Mouse (Mus musculus) spleen, postnatal 14 days (tissue): ENCODE data around the gene Ccdc6.

Experiments
- DNase-seq, 2 experiments: peaks; one replicate each; pipeline ENCODE4 v3.0.0; 2021 to 2022; ENCODE audit warnings: low spot score in 2 of 2

The Ccdc6 gene

DNA sequence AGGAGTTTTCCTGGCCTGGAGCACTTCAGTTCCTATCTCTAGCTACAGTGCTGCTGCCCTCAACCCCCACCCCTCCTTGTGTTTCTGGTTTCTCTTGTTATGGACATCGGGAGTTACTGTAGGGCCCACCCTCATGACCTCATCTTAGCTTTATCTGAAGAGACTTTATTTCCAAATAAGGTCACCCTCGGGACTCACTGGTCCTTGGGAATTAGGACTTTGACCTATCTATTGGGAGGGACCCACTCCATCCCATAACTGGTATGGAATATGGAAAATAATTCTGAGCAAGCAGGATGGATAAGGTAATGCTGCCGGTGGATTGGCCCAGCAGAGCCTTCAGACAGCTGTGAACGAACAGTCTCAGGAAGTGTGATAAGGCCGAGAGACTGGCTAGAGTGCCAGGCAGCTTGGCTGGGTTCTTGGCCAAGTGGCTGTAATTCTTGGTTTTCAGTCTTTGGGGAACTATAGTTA, 35.2 kb downstream of the Ccdc6 start:
- DNase-seq, result no peak

DNA sequence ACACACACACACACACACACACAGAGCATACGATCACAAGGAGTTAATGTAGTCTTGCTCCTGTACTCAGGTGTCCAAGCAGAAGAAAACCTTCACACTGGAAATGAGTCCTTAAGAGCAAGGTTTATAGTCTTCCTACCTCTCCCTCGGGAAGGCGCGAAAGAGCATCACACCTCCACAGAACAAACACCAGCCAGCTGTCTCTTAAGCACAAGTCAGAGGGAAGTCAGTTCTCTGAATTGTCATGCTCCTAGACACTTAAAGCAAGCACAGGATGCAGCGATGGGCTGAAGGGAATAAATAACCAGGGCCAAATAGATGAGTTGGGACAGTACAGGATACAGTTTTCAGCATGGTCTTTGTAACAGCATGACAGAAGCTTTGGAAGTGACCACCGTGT, 35.8 kb downstream of the Ccdc6 start:
- no peak for DNase-seq

DNA sequence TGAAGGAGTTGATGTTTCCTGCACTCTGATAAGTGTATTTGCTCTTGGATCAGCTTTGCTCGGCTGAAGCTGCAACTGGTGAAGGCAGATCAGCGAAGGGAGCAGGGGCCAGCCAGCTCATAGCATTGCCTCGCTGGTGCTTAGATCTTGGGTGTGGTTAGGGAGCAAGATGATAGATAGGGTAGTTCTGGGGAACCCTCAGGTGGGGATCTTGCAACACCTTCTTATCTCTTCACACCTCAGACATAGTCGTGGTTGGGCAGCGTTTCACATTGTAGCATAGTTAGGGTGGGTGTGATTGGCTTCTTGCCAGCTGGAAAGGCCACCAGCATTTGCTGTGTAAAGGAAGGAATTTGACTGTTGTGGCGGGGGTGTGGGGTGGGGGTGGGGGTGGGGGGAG, 36.3 kb downstream of the Ccdc6 start:
- no peak for DNase-seq

DNA sequence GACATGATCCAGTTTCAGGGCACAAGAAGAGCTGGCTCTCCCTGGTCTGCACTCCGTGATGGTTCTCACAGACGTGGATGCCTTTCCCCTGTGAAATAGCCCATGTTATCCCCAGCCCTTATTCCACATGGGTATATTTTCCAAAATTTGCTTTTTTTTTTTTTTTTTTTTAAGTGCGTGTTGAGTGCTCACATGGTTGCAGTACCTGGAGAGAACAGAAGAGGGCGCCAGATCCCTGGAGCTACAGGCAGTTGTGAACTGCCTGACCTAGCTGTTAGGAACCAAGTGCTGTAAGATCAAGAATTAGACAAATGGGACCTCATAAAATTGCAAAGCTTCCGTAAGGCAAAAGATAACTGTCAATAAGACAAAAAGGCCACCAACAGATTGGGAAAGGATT, 38.8 kb downstream of the Ccdc6 start:
- DNase-seq, result peak; percentile 27 to 58

DNA sequence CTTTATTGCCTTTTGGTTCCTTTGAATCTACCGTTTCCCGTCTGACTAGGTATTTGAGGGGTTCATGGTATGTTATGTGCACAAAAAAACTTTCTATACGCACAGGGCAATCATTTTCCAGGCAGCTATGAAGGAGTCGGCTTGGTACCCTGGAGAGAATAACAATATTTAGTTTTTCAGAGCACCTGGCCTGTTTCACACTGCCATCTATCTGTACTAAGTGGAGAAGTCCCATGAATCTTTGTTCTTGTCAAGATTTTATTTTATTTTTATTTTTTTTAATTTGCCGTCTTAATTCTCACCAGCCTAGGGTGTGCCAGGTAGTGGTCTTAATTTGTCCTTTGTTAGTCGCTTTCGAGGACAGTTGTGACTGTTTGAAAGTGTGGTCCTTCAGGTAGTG, 40.7 kb downstream of the Ccdc6 start:
- DNase-seq, result no peak

DNA sequence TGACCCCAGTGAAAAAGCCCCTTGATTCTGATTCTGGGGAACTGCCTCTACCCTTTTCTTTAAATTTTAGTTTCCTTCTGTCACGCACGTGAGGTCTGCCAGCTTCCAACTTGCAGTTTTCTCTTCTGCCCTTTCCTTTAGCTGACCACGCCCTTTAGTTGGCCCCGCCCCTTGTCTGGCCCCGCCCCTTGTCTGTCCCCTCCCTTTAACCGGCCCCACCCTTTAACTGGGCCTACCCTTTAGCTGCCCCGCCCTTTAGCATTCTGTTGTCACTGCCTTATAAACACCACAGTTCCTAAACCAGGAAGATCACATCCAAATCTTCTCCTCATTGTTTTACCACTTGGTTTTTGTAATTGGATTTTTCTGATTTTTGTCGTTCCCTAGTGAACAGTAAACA, 41.2 kb downstream of the Ccdc6 start:
- peak in 1 of 2 experiments; percentile 27 for DNase-seq

DNA sequence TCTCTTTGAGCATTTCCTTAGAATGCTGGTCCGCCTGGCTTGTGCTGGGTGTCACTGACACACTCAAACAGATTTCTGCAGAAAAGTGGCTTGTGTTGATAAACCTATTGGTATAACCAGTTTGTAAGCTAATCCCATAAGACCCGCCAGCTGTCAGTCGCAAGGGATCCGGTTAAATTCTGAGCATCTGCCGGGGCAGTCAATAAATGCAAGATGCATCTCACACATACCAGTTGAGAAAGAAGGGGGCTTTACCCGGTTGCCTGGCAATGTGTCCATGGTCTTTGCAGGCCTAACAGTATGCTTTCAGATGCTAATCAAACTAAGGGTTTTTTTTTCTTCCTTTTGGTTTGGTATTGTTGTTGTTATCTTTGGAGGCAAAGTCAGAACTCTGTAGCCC, 42.4 kb downstream of the Ccdc6 start:
- DNase-seq, result no peak

DNA sequence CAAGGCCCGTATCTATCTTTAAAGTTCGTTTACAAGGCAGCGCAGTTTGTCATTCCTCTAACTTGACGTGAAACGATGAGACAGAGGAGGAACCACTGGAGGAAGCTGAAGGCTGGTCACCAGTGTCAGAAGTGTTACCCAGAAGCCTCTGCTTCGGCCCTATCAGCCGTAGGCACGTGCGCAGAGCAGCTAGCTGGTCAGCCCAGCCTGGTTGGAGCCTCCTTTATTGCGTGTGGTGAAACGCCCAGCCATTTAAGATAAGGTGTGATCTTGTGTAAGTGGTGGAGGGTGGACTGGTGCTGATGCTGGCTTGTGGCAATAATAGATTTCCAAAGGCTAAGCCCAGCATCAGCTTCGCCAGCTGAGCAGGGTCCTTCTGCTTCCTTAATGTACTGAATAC, 43.5 kb downstream of the Ccdc6 start:
- DNase-seq, result no peak

DNA sequence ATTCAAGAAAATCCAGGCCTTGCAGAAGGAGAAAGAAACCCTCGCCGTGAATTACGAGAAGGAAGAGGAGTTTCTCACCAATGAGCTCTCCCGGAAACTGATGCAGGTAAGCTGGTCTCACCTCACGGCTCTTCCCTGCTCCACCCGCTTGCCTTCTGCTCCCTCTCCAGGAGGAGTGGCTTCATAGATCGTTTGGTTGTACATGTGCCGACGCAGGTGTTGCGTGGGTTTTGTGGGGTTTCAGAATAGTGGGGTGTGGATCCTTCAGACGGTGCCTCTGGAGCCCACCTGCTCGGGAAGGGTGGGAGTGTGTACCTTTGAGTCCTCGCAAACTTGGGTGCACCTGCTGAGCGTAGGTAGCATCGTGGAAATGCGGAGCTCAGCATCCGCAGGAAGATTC, 45.7 kb downstream of the Ccdc6 start:
- DNase-seq, result no peak

DNA sequence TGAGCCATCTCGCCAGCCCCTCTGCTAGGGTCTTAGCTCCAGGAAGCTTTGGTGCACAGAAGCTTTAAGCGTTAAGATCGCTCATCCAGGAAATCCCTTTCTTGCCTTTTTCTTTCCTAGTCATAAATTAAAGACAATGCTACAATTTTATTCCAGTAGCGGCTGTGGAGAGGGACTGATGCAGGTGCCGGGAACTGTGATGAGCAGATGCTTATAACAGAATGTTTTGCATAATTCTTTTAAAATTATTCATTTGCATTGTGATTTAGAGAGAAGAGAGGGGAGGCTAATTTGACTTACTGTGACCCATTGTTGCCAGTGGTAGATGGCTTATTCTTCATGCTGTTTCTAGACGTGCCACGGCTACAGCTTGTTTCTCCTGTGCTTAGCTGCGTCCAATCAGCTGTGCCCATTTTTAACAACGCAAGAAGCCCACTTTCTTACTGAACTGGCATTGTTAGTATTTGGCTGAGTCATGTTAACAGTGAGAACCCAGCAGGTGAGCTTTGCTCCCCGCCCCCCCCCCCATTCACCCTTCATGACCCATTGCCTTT, 47.2 kb downstream of the Ccdc6 start:
- DNase-seq, result no peak

DNA sequence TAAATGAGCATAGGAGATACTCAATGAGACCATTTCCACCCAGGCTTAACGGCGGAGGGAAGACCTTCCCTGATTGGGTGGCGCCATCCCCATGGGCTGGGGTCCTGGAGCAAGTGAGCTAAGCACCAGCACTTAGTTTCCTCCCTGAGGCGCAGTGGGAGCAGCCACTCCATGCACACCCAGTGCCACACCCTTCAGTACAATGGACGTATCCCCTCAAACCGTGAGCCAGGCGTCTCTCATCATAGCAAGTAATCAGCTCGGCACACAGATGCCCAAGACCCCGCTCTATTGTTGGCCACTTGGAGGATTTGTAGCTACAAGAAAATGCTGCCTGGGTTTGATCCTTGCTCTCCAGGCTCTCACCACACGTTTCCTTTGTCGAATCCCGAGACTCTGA, 49.0 kb downstream of the Ccdc6 start:
- DNase-seq, result no peak

DNA sequence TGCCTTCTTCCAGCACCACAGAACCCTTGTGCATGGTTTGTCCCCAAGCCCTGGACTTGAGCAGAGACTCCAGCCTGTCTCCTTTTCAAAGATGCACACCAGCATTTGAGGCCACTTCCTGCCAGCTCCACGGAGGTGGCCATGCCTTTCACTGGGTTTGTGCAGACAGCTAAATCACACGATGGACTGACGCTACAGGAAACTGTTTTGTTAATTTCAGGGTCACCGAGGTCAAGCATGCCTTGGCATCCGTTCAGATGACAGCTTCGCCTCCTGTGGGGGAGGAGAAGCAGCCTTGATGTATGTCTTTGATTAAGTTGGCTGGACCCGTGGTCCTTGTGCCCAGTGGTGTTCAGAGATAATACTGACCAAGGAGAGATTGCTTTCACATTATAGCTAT, 52.2 kb downstream of the Ccdc6 start:
- DNase-seq, result no peak

DNA sequence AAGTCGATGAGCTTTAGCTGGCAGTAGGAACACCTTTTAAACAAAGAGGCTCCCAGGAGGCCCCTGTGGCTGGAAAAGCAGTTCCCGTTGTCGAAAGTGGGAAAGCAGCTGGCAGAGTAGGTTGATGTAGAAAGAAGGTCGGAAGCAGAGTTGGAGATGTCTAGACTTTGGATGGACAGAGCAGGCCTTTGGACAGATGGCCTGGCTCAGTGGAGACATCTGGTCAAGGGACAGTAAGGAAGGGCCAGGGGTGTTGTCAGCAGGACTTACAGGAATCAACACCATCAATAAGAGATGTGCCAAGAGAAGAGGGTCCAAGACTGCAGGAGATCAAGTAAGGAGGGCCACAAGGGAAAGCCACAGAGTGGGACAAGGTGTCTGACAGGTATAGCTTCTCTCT, 53.4 kb downstream of the Ccdc6 start:
- no peak for DNase-seq

DNA sequence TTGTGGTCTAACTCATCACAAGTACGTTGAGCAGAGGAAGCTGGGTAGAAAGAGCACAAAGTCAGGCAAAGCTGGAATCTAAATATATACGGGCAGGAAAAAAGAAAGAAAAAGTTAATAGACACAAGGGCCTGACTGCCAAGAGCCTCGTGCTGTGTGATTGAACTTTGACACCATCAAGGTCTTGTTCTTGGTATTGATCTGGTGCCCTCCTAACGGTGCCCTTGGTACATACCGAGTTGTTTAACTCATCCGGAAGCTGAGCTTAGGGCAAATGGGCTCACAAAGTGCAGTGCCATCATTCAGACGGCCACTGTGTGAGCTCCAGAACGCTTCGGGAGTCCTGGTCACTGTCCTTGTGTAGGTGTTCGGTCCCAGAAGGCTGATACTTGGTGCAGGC, 54.2 kb downstream of the Ccdc6 start:
- DNase-seq, result no peak

DNA sequence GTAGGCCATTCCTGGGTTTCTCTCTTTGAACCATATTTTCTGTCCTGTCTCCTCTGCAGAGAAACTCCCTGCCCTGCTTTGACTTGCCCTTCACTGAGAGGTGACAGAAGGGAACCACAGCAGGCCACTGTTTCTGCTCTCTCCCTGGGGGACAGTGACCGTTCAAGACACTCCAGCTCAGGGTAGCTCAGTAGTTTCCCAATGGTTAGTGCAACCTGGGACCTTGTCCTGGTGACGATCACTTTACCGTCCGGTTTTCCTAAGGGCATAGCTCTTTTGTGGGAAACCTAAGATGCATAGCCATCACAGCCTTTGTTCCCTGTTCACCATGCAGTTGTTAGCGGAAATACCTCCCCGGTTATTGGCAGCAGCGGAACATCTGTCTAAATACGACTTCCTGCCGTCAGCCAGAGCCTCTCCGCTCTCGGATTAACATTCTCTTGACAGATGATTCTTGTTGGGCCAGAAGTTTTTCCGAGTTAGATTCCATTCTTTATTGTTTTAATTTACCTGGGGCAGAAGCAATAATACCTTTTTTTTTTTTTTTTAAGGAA, 55.3 kb downstream of the Ccdc6 start:
- no peak for DNase-seq

DNA sequence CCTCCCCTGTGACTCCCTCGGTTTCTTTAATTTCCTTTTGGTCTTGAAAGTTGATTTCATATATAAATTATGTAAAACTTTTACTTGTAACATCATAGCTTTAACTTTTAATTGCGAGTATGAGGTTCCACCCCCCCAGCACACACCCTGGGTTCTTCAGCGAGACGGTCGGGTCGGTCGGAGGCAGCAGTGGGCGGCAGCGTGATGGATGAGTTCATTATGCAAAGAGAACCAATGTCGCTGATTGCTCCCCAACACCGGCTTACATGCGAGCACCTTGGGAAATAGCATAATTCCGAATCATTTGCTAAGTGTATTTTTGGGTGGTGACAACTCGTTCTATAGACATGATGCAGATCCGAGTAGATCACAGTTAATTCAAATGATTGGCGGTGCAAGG, 56.9 kb downstream of the Ccdc6 start:
- DNase-seq, result no peak

DNA sequence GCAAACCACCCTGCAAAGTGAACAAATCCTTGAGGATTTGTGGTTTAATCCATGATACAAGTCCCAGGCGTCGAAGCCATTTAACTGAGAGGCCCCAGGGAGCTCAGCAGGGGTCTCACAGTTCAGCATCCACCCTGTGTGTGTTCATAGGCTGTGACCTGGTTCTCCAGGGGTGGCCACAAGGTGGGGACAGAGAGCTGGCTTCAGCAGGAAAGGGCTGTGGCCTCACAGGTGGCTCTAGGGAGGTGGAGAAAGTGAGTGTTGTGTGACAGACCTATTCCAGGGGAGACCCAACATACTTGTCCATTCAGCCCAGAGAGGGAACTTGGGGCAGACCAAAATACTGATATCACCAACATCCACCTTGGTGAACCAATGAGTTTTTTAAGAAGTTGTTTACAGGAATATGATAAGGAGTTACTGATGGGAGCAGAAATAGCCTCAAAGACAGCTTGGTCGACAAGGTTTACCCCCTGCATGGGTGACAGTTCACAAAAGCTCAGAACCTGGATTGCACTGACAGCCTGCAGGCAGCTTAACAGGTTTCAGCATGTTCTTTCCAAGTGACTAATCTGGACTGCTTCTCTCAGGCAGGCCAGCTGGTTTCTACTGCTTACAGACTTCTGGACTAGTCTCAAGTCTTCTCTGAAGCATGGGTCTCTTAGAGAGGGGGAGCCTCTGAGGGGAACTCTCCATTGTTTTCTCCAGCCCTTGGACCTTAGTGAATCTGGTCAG, 59.7 kb downstream of the Ccdc6 start:
- peak; percentile 31 to 37 for DNase-seq

DNA sequence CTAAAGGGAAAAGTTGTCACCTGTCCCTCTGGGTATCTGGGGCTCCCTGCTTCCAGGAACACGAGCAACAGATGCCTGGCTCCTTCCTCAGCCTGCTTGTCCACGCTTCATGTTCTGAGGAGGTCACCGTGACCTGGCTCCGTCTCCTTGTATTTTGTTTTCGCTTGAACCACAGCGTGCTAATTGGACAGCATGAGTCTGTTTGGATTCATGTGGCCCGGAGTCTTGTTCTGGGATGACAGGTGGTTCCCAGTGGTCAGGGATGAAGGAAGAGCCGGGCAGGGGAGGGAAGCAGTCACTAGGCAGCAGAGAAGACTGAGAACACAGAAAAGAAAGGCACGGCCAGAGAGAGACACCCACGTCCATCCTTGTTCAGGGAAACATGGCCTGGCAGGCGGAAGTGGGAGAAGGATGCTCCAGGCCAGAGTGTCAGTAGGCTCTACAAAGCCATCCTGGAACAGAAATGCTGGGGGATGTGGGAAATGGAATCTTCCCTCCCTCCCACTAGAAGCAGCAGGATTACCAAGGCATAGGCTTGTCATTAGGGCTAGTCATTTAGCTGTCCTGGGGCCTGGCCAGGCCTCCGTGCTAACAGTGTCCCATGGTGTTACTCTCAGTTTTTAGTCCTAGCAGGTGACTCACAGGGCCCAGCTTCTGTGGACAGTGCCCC, 62.9 kb downstream of the Ccdc6 start:
- DNase-seq, result no peak

DNA sequence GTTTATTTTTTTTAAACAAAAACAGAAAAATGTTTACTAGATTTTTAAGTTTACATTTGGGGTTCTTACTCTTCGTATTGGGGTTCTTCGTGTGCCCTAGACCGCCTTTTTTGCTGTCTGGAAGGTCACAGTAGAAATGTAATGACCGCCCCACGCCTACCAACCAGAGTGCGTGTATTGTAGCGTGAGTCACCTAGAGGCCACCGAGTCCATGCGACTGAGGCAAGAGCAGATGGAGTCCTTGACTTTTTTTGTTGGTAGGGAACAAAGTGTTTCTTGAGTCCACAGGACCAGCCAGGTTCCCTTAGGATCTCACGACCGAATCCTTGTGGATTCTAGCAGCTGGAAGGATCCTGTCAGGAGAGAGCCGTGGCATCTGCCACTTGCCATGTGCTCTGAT, 63.9 kb downstream of the Ccdc6 start:
- no peak for DNase-seq

DNA sequence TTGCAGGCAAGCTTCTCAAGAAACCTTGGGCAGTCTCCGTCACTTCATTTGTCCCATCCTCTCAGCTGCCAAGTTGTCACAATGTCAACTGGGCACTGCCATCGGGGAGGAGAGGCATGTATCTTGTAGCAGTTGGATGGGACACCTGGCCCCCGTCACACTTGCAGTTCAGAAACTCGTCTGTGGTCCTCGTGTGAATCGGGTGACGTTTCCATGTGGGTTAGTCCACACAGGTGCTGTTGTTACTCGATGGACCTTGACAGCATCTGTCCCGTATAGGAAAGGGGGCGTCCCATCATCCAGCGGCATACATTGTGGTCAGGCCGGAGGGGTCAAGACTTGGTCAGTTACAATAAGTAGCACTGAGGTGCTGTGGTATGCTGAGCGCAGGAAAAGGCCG, 64.6 kb downstream of the Ccdc6 start:
- DNase-seq, result no peak

DNA sequence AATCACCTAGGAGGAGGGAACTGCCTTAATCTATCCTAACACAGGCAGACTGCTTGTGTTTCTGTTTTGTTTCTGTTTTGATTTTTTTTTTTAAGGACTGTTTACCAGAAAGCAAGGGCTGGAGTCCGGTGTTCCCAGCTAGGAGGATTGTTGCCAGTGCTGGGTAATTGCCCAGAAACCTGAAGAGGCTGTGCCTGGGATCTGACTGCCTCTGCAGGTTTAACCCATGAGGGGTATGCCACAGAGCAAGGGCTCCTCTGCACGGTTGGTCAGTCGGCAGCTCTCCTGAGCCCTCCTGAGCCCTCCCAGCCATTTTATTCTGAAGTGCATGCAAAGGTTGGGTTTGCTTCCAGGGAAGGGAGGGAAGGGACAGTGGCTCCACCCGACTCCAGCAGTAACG, 66.8 kb downstream of the Ccdc6 start:
- DNase-seq, result no peak

DNA sequence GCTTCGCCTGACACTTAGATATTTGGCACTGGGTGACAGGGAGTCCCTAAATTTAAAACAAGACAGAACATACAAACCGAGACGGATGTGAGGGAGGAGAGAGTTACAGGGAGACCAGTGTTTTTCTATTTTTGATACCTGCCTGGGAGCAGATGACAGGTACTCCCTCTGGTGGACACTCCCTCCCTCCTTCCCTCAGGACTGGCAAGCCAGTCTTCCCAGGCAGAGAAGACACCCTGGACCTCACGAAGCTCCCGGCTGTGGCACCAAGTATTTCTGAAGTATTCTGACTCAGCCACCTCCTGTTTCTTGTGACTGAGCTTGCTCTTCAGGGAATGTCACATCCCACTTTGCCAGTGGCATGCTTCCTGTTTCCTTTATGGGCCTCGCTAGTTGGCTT, 69.0 kb downstream of the Ccdc6 start:
- DNase-seq, result no peak

DNA sequence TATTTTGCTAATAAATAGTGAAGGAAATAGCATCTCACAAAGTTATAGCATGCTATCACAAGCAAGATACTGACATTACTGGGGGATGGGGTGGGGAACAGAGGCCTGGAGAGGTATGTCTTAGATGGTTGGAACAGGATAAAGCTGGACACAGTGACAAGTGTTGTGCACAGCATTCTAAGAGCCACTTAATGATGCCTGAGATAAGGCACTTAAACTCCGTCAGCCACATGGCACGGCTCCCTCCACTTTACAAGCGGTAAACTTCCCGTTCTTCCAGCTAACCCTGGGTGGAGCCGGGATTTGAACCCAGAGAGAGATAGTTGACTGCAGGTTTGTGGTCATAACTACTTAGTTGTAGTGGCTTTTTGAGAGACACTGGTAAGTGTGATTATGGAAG, 69.5 kb downstream of the Ccdc6 start:
- DNase-seq, result no peak
